Mouse (Mus musculus): ENCODE measurements around the gene Plin3. TPM values are rescaled to one million over a fixed set of nuclear protein-coding genes. Genes with fewer than 3 reads are reported as not detected.

Gene Plin3
- polyA plus RNA-seq (2017; shearing (Covaris generic)) = 10 to 100 TPM; 22.9 to 32.3 TPM

GRCm38 (mm10) chr17:56292531-56293222 lies at the start of gene Plin3:
Plin3 (minus strand) TSS chr17:56292873.

GRCm38 (mm10) chr17:56325450-56326152 lies 32.9 kb upstream of the Plin3 start, which contains the start of gene Kdm4b:
Kdm4b (plus strand) TSS chr17:56326062.

GRCm38 (mm10) chr17:56303160-56303846 lies 10.6 kb upstream of the Plin3 start, which contains the start of gene Uhrf1:
Uhrf1 (plus strand) TSS chr17:56303321.

GRCm38 (mm10) chr17:56300186-56300585 lies 7.5 kb upstream of the Plin3 start, which contains the start of gene Arrdc5:
Arrdc5 (minus strand) TSS chr17:56300286.

GRCm38 (mm10) chr17:56276643-56277566 lies 15.8 kb downstream of the Plin3 start, which contains the start of gene Ticam1:
Ticam1 (minus strand) TSS chr17:56276786.

GRCm38 (mm10) chr17:56256239-56256881 lies 36.3 kb downstream of the Plin3 start, which contains the start of gene Fem1a:
Fem1a (plus strand) TSS chr17:56256810.

Other genes with a start within 250 kb of the Plin3 start
- gene Ubxn6, start 217.8 kb downstream of the Plin3 start, polyA plus RNA-seq (2017; shearing (Covaris generic)) = 10 to 100 TPM; 76.4 TPM
- gene Hdgfl2, start 213.2 kb downstream of the Plin3 start, polyA plus RNA-seq (2017; shearing (Covaris generic)) = 100 to 1,000 TPM in 1 of 2 experiments, 10 to 100 TPM in 1; 97.9 to 101 TPM
- not detected for gene Plin4, start 183.1 kb downstream of the Plin3 start, polyA plus RNA-seq (2017; shearing (Covaris generic))
- not detected for gene Plin5, start 175.3 kb downstream of the Plin3 start, polyA plus RNA-seq (2017; shearing (Covaris generic))
- under 1 TPM in 1 of 2 experiments, not detected in 1; 0.74 TPM for gene Lrg1, start 170.9 kb downstream of the Plin3 start, polyA plus RNA-seq (2017; shearing (Covaris generic))
- under 1 TPM; 0.12 to 0.44 TPM for gene Sema6b, start 152.5 kb downstream of the Plin3 start, polyA plus RNA-seq (2017; shearing (Covaris generic))
- 10 to 100 TPM; 32.7 to 39.4 TPM for gene Tnfaip8l1, start 130.4 kb downstream of the Plin3 start, polyA plus RNA-seq (2017; shearing (Covaris generic))
- 10 to 100 TPM; 57.9 to 59.9 TPM for gene Mydgf, start 109.0 kb downstream of the Plin3 start, polyA plus RNA-seq (2017; shearing (Covaris generic))
- 10 to 100 TPM; 19.0 to 43.4 TPM for gene Dpp9, start 74.0 kb downstream of the Plin3 start, polyA plus RNA-seq (2017; shearing (Covaris generic))
- 10 to 100 TPM; 10.3 to 12.3 TPM for gene Fem1a, start 36.1 kb downstream of the Plin3 start, polyA plus RNA-seq (2017; shearing (Covaris generic))
- gene Ticam1, start 16.1 kb downstream of the Plin3 start, polyA plus RNA-seq (2017; shearing (Covaris generic)) = 1 to 10 TPM; 4.8 to 8.9 TPM
- under 1 TPM in 1 of 2 experiments, not detected in 1; 0.33 TPM for gene Arrdc5, start 7.4 kb upstream of the Plin3 start, polyA plus RNA-seq (2017; shearing (Covaris generic))
- gene Uhrf1, start 10.4 kb upstream of the Plin3 start, polyA plus RNA-seq (2017; shearing (Covaris generic)) = 10 to 100 TPM; 13.1 to 31.3 TPM
- 10 to 100 TPM; 33.2 to 40.2 TPM for gene Kdm4b, start 33.2 kb upstream of the Plin3 start, polyA plus RNA-seq (2017; shearing (Covaris generic))
- 10 to 100 TPM; 22.0 to 26.0 TPM for gene Ptprs, start 183.6 kb upstream of the Plin3 start, polyA plus RNA-seq (2017; shearing (Covaris generic))
- gene Znrf4, start 219.6 kb upstream of the Plin3 start, polyA plus RNA-seq (2017; shearing (Covaris generic)) = not detected